Mouse (Mus musculus) megakaryocyte, embryonic 14.5 days (primary cell): ENCODE data around the gene Pitpnm1. TPM values are rescaled to one million over a fixed set of nuclear protein-coding genes. Genes with fewer than 3 reads are reported as not detected.

Experiments
- H3K27me3 ChIP-seq: replicated peaks from 2 replicates; pipeline ENCODE3; 2012; ENCODE audit warnings: inconsistent platforms
- H3K36me3 ChIP-seq: replicated peaks from 2 replicates; pipeline ENCODE3; 2012; ENCODE audit warnings: low read length, inconsistent platforms, mixed read lengths
- H3K4me1 ChIP-seq: 2 replicates; pipeline ENCODE4 v1.6.1; 2012; ENCODE audit warnings: inconsistent platforms
- H3K4me3 ChIP-seq: replicated peaks from 2 replicates; pipeline ENCODE3; 2012; ENCODE audit warnings: moderate library complexity, mild to moderate bottlenecking, inconsistent platforms
- H3K9me3 ChIP-seq: 2 replicates; pipeline ENCODE4 v1.6.1; 2012; ENCODE audit warnings: inconsistent platforms
- FLI1 ChIP-seq: IDR thresholded peaks from 2 replicates; pipeline ENCODE4 v1.6.1; 2012; ENCODE audit warnings: low read length, inconsistent platforms, mixed read lengths
- GATA1 ChIP-seq: IDR thresholded peaks from 3 replicates; pipeline ENCODE4 v1.6.1; 2012; ENCODE audit warnings: mixed read lengths, low read length, inconsistent platforms, borderline replicate concordance
- polyA plus RNA-seq: library from polyadenylated mRNA; stranded (reverse); fragments of >175 nt; gene quantifications from 2 replicates; pipeline ENCODE4 v1.2.3, GENCODE M21; 2012; ENCODE audit warnings: low replicate concordance; ENCODE audit not compliant: insufficient read depth

Gene Pitpnm1
- polyA plus RNA-seq, 1 experiment: 122 TPM

GRCm38 (mm10) chr19:4083316-4083715 is 16.5 kb upstream of the Pitpnm1 start:
- TF ChIP-seq FLI1: no peak
- no peak for TF ChIP-seq GATA1
- Histone ChIP-seq H3K27me3 (peaks cover 84% of the 10 kb centered on the region), H3K4me1 (peaks cover 49% of the 10 kb centered on the region), H3K4me3 (no peak overlapping the region), H3K9me3 (no peaks in the 10 kb centered on the region), H3K36me3 (no peaks in the 10 kb centered on the region)

- Histone ChIP-seq H3K9me3 (no peaks in the 10 kb centered on the region), H3K36me3 (no peaks in the 10 kb centered on the region), H3K27me3 (peaks cover 86% of the 10 kb centered on the region), H3K4me1 (peaks cover 53% of the 10 kb centered on the region), H3K4me3 (no peak overlapping the region)
- TF ChIP-seq GATA1 (no peak), FLI1 (no peak)
These were observed 16.0 kb upstream of the Pitpnm1 start for GRCm38 (mm10) chr19:4083826-4084225.

DNA sequence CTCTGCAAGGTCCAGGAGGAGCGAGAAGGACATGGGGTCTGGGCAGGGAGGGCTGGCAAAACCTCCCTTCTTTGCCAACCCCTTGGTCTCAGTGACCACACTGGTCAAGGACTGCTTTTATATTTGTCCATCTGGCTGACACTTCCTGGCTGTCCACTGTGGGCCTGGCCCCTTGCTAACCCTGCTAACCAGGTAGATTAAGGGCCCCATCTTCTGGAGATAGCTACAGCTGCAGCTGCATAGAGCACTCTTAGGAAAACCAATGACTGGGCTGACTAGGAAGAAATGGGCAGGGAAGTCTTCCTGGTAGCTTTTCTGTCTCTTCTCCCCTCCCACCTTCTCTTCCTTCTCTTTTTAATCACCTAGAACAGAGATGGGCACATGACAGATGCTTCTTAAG is 14.8 kb upstream of the Pitpnm1 start:
- peaks cover 53% of the 10 kb centered on the region for H3K4me1 ChIP-seq
- no peaks in the 10 kb centered on the region for H3K9me3 ChIP-seq
- no peaks in the 10 kb centered on the region for H3K36me3 ChIP-seq
- H3K27me3 ChIP-seq: peaks cover 86% of the 10 kb centered on the region
- no peak overlapping the region for H3K4me3 ChIP-seq
- TF ChIP-seq FLI1 (no peak), GATA1 (no peak)

GRCm38 (mm10) chr19:4086156-4086555 is 13.6 kb upstream of the Pitpnm1 start:
- H3K9me3 ChIP-seq: no peaks in the 10 kb centered on the region
- no peaks in the 10 kb centered on the region for H3K36me3 ChIP-seq
- peaks cover 82% of the 10 kb centered on the region for H3K27me3 ChIP-seq
- TF ChIP-seq GATA1 (no peak), FLI1 (no peak)
- no peak overlapping the region for H3K4me3 ChIP-seq
- peaks cover 55% of the 10 kb centered on the region for H3K4me1 ChIP-seq

- Histone ChIP-seq H3K9me3 (no peaks in the 10 kb centered on the region), H3K4me3 (no peak overlapping the region), H3K4me1 (peaks cover 61% of the 10 kb centered on the region), H3K36me3 (no peaks in the 10 kb centered on the region), H3K27me3 (peaks cover 73% of the 10 kb centered on the region)
- no peak for TF ChIP-seq GATA1
- no peak for TF ChIP-seq FLI1
These were observed 12.7 kb upstream of the Pitpnm1 start for GRCm38 (mm10) chr19:4087090-4087489.

DNA sequence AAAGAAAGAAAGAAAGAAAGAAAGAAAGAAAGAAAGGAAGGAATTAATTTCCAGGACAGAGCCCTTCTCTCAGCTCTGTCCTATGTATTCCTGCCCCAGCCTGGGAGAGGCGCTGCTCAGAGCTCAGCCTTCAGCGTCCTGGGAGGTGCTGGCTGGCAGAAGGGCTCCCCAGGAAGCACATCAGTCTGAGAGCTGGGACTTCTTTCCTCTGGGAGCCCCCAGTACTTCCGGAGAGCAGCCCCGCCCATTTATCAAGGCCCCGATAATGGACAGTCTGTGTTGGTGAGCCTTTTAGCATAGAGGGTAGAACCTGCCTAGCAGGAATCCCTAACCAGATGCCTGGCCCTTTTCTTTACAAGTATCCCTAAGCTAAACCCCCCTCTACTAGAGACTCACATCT is 11.7 kb upstream of the Pitpnm1 start:
- no peak overlapping the region for H3K4me3 ChIP-seq
- peaks cover 65% of the 10 kb centered on the region for H3K4me1 ChIP-seq
- TF ChIP-seq GATA1: no peak
- TF ChIP-seq FLI1: no peak
- H3K27me3 ChIP-seq: peaks cover 69% of the 10 kb centered on the region
- H3K9me3 ChIP-seq: no peaks in the 10 kb centered on the region
- no peaks in the 10 kb centered on the region for H3K36me3 ChIP-seq

DNA sequence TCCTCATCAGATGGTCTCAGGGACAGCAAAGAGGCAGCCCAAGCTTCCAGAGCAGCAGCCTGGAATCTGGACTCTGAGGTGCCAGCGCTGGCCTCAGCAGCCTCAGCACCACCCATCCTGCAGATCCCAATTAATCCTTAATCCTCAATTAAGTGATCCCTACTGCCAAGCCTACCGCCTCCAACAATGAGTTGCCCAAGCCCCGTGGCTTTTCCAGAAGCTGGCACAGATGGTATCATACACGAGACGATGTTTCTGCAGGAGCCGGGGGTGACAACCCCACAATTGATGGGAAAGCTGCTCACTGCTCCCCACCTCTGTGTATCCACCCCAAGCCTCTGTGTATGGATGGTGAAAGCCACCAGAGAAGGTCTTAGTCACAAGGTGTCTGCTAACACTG is 10.7 kb upstream of the Pitpnm1 start:
- H3K4me3 ChIP-seq: no peak overlapping the region
- peaks cover 59% of the 10 kb centered on the region for H3K27me3 ChIP-seq
- H3K4me1 ChIP-seq: peaks cover 62% of the 10 kb centered on the region
- TF ChIP-seq FLI1 (no peak), GATA1 (no peak)
- no peaks in the 10 kb centered on the region for H3K9me3 ChIP-seq
- no peaks in the 10 kb centered on the region for H3K36me3 ChIP-seq

GRCm38 (mm10) chr19:4090446-4090845 is 9.4 kb upstream of the Pitpnm1 start:
- TF ChIP-seq FLI1 (no peak), GATA1 (no peak)
- H3K27me3 ChIP-seq: peaks cover 46% of the 10 kb centered on the region
- H3K9me3 ChIP-seq: no peaks in the 10 kb centered on the region
- H3K36me3 ChIP-seq: no peaks in the 10 kb centered on the region
- H3K4me1 ChIP-seq: peaks cover 49% of the 10 kb centered on the region
- H3K4me3 ChIP-seq: peak overlapping the region; percentile 4

DNA sequence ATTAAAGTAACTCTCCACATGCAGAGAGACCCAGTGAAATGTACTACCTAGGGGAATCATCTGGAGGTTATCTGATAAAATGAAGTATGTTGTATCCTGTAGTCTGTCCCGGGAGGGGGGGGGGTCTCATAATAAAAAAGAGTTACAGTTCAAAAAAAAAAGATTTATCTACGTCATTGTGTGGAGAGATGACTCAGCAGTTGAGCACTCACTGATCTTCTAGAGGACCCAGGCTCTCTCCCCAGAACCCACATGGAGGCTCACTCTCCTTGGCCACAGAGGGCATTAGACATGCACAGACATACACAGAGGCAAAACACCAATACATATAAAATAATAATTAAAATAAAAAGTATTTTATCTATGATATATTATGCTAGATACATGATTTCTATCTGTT is 8.4 kb upstream of the Pitpnm1 start:
- Histone ChIP-seq H3K27me3 (peaks cover 36% of the 10 kb centered on the region), H3K4me1 (peaks cover 45% of the 10 kb centered on the region), H3K4me3 (no peak overlapping the region), H3K9me3 (no peaks in the 10 kb centered on the region), H3K36me3 (no peaks in the 10 kb centered on the region)
- TF ChIP-seq GATA1: no peak
- no peak for TF ChIP-seq FLI1

DNA sequence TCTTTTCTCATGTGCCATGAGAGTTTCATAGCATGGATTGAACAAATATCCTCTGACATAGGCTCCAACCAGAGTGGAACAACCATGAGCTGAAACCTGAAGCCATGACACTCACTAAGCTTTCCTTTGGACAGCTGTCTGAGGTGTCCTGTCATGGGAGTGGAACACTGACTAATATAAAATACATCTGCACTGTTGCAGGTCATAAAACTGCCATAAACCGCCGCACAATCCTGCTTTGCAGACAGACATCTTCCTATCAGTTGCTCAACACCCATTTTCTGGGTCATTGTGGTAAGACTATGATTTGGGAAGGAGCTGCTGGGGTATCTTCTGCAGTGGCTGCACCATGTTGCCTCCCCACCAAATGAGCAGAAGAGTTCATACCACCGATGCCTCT is 7.0 kb upstream of the Pitpnm1 start:
- H3K27me3 ChIP-seq: peaks cover 27% of the 10 kb centered on the region
- no peaks in the 10 kb centered on the region for H3K9me3 ChIP-seq
- TF ChIP-seq FLI1 (no peak), GATA1 (no peak)
- no peaks in the 10 kb centered on the region for H3K36me3 ChIP-seq
- no peak overlapping the region for H3K4me3 ChIP-seq
- peaks cover 43% of the 10 kb centered on the region for H3K4me1 ChIP-seq

DNA sequence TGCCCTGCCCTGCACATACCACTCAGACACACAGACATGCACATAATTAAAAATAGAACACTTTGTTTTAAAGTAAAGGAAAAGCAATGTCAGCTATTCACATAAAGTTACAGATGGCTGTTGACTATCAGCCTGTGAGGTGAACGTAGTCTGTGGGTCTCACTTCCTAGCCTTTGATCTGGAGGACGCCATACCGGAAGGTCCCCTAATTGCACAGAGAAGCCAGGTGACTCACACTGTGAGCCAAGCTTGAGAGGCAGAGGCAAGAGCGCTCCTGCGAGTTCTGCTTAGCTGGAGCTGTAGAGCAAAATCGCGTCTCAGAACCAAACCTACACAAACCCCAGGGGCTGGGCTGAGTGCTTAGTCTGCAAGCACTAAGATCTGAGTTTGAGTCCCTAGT is 6.0 kb upstream of the Pitpnm1 start:
- Histone ChIP-seq H3K9me3 (no peaks in the 10 kb centered on the region), H3K4me3 (no peak overlapping the region), H3K27me3 (peaks cover 22% of the 10 kb centered on the region), H3K4me1 (peaks cover 45% of the 10 kb centered on the region), H3K36me3 (peaks cover 10% of the 10 kb centered on the region)
- TF ChIP-seq FLI1: no peak
- TF ChIP-seq GATA1: no peak
